Mouse (Mus musculus) cortical plate, adult 2 months (tissue): ENCODE measurements around the gene Fer.

Experiments used
- CTCF ChIP-seq: fragments of 200-500 bp; IDR thresholded peaks from 2 replicates; pipeline ENCODE4 v1.5.1; 2011; ENCODE audit warnings: mild to moderate bottlenecking, control low read depth, low read length; ENCODE audit not compliant: insufficient read depth; ENCODE audit errors: extremely low read depth
- POLR2A ChIP-seq: fragments of 200-500 bp; IDR thresholded peaks from 2 replicates; pipeline ENCODE4 v1.6.1; 2011; ENCODE audit warnings: mild to moderate bottlenecking, low read length, control low read depth; ENCODE audit not compliant: insufficient read depth; ENCODE audit errors: extremely low read depth

DNA sequence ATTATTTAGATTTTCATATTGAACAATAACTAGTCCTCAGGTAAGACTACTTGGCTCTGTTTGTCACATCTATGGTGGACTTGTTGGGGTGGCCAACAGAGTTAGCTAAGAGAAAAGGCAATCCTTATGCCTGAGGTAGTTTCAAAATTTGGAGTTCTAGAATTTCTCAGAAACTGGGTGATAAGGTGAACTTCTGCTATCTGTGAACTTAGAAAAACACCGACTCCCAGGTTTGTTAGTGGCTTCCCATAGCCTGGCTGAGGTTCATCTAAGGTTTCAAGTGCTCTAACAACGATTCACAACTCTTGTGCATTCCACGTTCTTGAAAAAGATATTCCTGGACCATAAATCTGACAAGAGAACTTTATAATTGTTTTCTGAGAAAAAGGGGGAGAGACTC, 463 bp upstream of the Fer start:
- TF ChIP-seq POLR2A (no peak), CTCF (no peak)
